Mouse (Mus musculus) stomach, postnatal 0 days (tissue): ENCODE measurements around the gene Dlgap5. TPM values are rescaled to one million over a fixed set of nuclear protein-coding genes. Genes with fewer than 3 reads are reported as not detected.

ENCODE experiments used
- ATAC-seq: fragments of 200-750 bp; cut with Nextera tagmentation; 2 replicates; pipeline ENCODE4 v1.8.0; 2017; ENCODE audit not compliant: low FRiP score, low TSS enrichment
- DNase-seq: peaks from one replicate; pipeline ENCODE4 v3.0.0-alpha.2; 2016; ENCODE audit warnings: low spot score
- H3K27ac ChIP-seq: fragments of 300-500 bp; sonication (generic); replicated peaks from 2 replicates; pipeline ENCODE4 v1.5.1; 2014; ENCODE audit warnings: mild to moderate bottlenecking, control low read depth
- H3K27me3 ChIP-seq: fragments of 300-500 bp; sonication (generic); 2 replicates; pipeline ENCODE4 v1.6.1; 2014; ENCODE audit warnings: low read length; ENCODE audit not compliant: control insufficient read depth, insufficient read depth
- H3K36me3 ChIP-seq: fragments of 300-500 bp; sonication (generic); 2 replicates; pipeline ENCODE4 v1.6.1; 2014; ENCODE audit warnings: low read length, mixed read lengths; ENCODE audit not compliant: control insufficient read depth, insufficient read depth
- H3K4me1 ChIP-seq: fragments of 300-500 bp; sonication (generic); replicated peaks from 2 replicates; pipeline ENCODE4 v1.6.1; 2014; ENCODE audit warnings: antibody characterized with exemption; ENCODE audit not compliant: control insufficient read depth, insufficient read depth
- H3K4me2 ChIP-seq: fragments of 300-500 bp; sonication (generic); replicated peaks from 2 replicates; pipeline ENCODE4 v1.6.1; 2014; ENCODE audit warnings: low read depth, mild to moderate bottlenecking, control low read depth, moderate library complexity
- H3K4me3 ChIP-seq: fragments of 300-500 bp; sonication (generic); 2 replicates; pipeline ENCODE4 v1.5.1; 2014; ENCODE audit warnings: low read depth, low read length, control low read depth
- H3K9ac ChIP-seq: fragments of 300-500 bp; sonication (generic); 2 replicates; pipeline ENCODE4 v1.6.1; 2014; ENCODE audit warnings: mild to moderate bottlenecking, low read length, control low read depth, mixed read lengths
- H3K9me3 ChIP-seq: fragments of 300-500 bp; sonication (generic); 2 replicates; pipeline ENCODE4 v1.6.1; 2016; ENCODE audit warnings: low read length; ENCODE audit not compliant: control insufficient read depth
- CTCF ChIP-seq: IDR thresholded peaks from 2 replicates; pipeline ENCODE4 v1.5.1; 2016; ENCODE audit warnings: antibody characterized with exemption, low read depth, mild to moderate bottlenecking, moderate library complexity
- EP300 ChIP-seq: optimal IDR thresholded peaks from 2 replicates; pipeline ENCODE3; 2016; ENCODE audit warnings: antibody characterized with exemption
- WGBS: fragments of 180-500 bp; shearing (Covaris S2); extraction: QIAGEN DNeasy Blood & Tissue Kit; methylation state at CpG from one replicate; pipeline ENCODE4 v1.1.7; 2014; 5-methylcytosine and 5-hydroxymethylcytosine counted together
- polyA plus RNA-seq: library from polyadenylated mRNA; unstranded; fragments of >200 nt; fragmentation: Nextera tagmentation; extraction: Ambion mirVana; gene quantifications from 2 replicates; pipeline ENCODE4 v1.2.1, GENCODE M21; 2015

Dlgap5 gene
- polyA plus RNA-seq, 1 experiment from 2014 or later = 7.4 TPM

DNA sequence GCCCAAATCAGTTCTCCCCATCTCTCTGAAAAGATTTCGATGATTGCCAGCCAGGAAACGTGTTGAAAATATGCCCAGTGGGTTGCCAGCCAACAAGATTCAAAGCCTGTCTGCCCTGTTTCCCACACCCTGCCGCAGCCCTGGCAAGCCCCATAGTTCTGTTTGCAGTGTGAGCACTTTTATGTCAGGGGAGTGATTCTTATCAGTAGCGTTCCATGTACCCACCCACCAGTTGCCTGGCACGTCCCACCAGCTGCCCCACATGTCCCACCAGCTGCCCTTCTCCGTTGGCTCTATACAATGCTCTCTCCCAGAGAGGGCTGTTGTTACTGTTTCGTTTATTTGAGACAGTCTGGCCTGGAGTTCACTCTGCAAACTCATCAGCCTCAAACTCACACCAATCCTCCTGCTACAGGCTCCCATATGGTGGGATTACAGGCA is 51.3 kb downstream of the Dlgap5 start:
- no peaks in the 10 kb centered on the region for H3K36me3 ChIP-seq
- DNase-seq = peak; percentile 70
- ATAC-seq = 0 out of 2 replicates have a peak, but pooled peaks have one; percentile 13
- TF ChIP-seq CTCF (no peak), EP300 (no peak)
- H3K4me1 ChIP-seq = no peaks in the 10 kb centered on the region
- H3K9ac ChIP-seq = no peak overlapping the region
- H3K4me3 ChIP-seq = no peak overlapping the region
- H3K27ac ChIP-seq = peak overlapping the region; percentile 75
- 26% methylated on average over 7 of the region's 7 CpGs for WGBS
- peak overlapping the region; percentile 9; the same call in 1 of the 2 replicates for H3K4me2 ChIP-seq
- H3K9me3 ChIP-seq = no peaks in the 10 kb centered on the region
- no peaks in the 10 kb centered on the region for H3K27me3 ChIP-seq

GRCm38 (mm10) chr14:47364742-47365449 is 53.3 kb downstream of the Dlgap5 start:
- no peaks in the 10 kb centered on the region for H3K4me1 ChIP-seq
- H3K27me3 ChIP-seq = no peaks in the 10 kb centered on the region
- H3K27ac ChIP-seq = peak overlapping the region; percentile 75
- no peak overlapping the region for H3K9ac ChIP-seq
- DNase-seq (peak; percentile 54), ATAC-seq (peak; percentile 73)
- no peak for TF ChIP-seq CTCF
- TF ChIP-seq EP300 = no peak
- no peaks in the 10 kb centered on the region for H3K9me3 ChIP-seq
- H3K4me3 ChIP-seq = no peak overlapping the region
- WGBS = 31% methylated on average over 21 of the region's 21 CpGs
- peak overlapping the region; percentile 2; the same call in 1 of the 2 replicates for H3K4me2 ChIP-seq
- H3K36me3 ChIP-seq = no peaks in the 10 kb centered on the region

DNA sequence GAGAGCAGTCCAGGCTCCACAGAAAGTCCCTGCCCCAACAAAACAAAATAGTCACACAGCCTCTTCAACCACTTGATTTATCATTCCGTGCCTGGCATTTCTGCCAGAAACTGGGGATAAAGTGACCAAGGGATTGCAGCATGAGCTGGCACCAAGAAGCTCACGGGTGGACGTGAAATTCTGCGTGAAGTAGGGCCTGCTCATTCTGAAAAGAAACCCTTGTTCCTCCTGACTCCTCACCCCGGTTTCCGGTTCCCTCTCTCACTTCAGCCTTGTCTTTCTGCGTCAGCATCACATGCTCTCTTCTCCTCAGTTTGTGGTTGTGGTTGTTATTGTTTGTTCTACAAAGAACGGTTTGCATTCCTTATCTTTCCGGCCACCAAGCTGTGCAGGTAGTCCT is 56.3 kb downstream of the Dlgap5 start:
- Histone ChIP-seq H3K27ac (no peak overlapping the region), H3K9ac (no peak overlapping the region), H3K4me2 (no peak overlapping the region), H3K27me3 (no peaks in the 10 kb centered on the region), H3K9me3 (no peaks in the 10 kb centered on the region), H3K4me1 (no peaks in the 10 kb centered on the region), H3K36me3 (no peaks in the 10 kb centered on the region), H3K4me3 (no peak overlapping the region)
- 75% methylated on average over 9 of the region's 9 CpGs for WGBS
- no peak for ATAC-seq
- no peak for TF ChIP-seq EP300
- no peak for TF ChIP-seq CTCF
- DNase-seq = no peak

DNA sequence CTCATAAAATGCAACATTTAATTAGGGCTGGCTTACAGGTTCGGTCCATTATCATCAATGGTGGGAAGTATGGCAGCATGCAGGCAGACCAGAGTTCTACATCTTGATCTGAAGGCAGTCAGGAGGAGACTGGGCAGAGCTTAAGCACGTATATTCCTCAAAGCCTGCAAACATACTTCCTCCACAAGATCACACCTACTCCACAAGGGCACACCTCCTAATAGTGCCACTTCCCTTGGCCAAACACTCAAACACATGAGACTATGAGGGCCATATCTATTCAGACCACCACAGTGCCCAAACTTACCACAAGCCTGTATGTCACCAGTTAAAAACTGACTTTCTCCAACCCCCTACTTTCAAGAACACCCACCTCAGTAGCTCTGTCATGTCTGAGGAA is 56.8 kb downstream of the Dlgap5 start:
- no peak for ATAC-seq
- Histone ChIP-seq H3K9ac (no peak overlapping the region), H3K27ac (no peak overlapping the region), H3K4me1 (no peaks in the 10 kb centered on the region), H3K4me3 (no peak overlapping the region), H3K27me3 (no peaks in the 10 kb centered on the region), H3K36me3 (no peaks in the 10 kb centered on the region), H3K4me2 (no peak overlapping the region), H3K9me3 (no peaks in the 10 kb centered on the region)
- 79% methylated on average over 2 of the region's 2 CpGs for WGBS
- DNase-seq = no peak
- TF ChIP-seq CTCF = no peak
- no peak for TF ChIP-seq EP300

DNA sequence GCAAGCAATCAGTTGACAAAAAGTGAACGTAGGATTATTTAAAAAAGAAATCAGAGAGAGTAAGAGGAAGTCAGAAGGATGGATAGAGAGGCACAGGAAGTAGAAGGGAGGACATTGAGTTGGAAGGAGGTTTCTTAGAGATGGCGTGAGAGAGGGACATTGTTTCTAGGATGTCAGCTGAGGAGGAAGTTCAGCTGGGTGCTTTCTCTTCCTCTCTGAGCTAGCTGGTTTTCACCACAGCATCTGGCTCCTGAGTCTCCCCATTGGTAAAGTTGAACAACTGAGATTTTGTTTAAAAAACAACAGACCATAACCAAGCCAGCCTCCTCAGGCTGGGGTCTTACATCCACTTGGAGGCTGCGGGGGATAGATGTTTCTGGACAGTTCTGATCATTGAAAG is 58.6 kb downstream of the Dlgap5 start:
- WGBS = 46% methylated on average over 3 of the region's 3 CpGs

DNA sequence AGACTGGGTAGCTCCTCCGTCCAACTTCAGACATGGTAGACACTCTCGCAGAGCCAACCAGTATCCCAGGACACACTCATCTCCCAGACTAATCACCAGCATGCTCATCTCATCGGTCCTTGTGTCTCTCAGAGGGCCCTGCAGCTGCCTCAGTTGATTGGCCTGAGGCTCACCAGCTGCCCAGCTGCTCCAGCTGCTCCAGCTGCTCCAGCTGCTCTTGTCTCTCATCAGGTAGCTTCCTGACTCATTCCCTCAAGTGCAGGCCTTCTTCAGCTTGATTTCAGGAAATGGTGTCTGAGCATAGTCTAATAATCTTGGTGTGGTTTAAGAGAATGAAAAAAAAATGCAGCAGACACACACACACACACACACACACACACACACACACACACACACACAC is 61.6 kb downstream of the Dlgap5 start:
- Histone ChIP-seq H3K27me3 (no peaks in the 10 kb centered on the region), H3K4me2 (no peak overlapping the region), H3K9ac (no peak overlapping the region), H3K36me3 (no peaks in the 10 kb centered on the region), H3K4me1 (no peaks in the 10 kb centered on the region; the same call in 1 of the 2 replicates), H3K27ac (no peak overlapping the region), H3K9me3 (no peaks in the 10 kb centered on the region), H3K4me3 (no peak overlapping the region)
- TF ChIP-seq EP300 (no peak), CTCF (no peak)
- no peak for ATAC-seq
- WGBS = 70% methylated on average over 3 of the region's 3 CpGs
- no peak for DNase-seq

More for the DNA sequence above, 58.6 kb downstream of the Dlgap5 start:
- Histone ChIP-seq H3K4me3 (no peak overlapping the region), H3K27me3 (no peaks in the 10 kb centered on the region), H3K4me1 (no peaks in the 10 kb centered on the region; the same call in 1 of the 2 replicates), H3K27ac (no peak overlapping the region), H3K9me3 (no peaks in the 10 kb centered on the region), H3K9ac (no peak overlapping the region), H3K36me3 (no peaks in the 10 kb centered on the region), H3K4me2 (no peak overlapping the region)
- ATAC-seq (no peak), DNase-seq (no peak)
- no peak for TF ChIP-seq CTCF
- no peak for TF ChIP-seq EP300
